Mouse (Mus musculus): ENCODE data around the gene Gm5426. TPM values are rescaled to one million over a fixed set of nuclear protein-coding genes. Genes with fewer than 3 reads are reported as not detected.
"Not testable (repeated sequence)": the region's sequence is repeated elsewhere in the genome, so short reads cannot be mapped to it uniquely, and the experiment has no call there.

Gene Gm5426
- total and polyA plus RNA-seq, 3 experiments: not detected

GRCm38 (mm10) chr10:96129213-96129612, 7.2 kb upstream of the Gm5426 start:
- TF ChIP-seq POLR2A (IDR thresholded peaks at IDR 0.05; ENCODE audit: insufficient read depth, low read depth, low read length) (no peak), CTCF (IDR thresholded peaks at IDR 0.05) (no peak), EP300 (IDR thresholded peaks at IDR 0.05; ENCODE audit: insufficient read depth, low read depth, low read length) (no peak)

GRCm38 (mm10) chr10:96130406-96130805, 6.0 kb upstream of the Gm5426 start:
- no peak overlapping the region for H3K4me3 ChIP-seq
- WGBS: 85% methylated on average over 3 of the region's 3 CpGs
- H3K4me1 ChIP-seq (ENCODE audit: control insufficient read depth, insufficient read depth, low read length): peaks cover 3% of the 10 kb centered on the region
- H3K79me2 ChIP-seq (replicated peaks; ENCODE audit: control insufficient read depth, insufficient read depth, low read length): no peaks in the 10 kb centered on the region
- intact Hi-C loops (cut with DNase I): loop anchor here (2.0 kb wide), 1 partner anchor 82 kb away; no protein-coding TSS in a partner anchor
- H3K9ac ChIP-seq (ENCODE audit: low read depth, low read length): no peak overlapping the region
- H3K27me3 ChIP-seq (ENCODE audit: control insufficient read depth, insufficient read depth, low read length): no peaks in the 10 kb centered on the region
- DNase-seq: no peak
- TF ChIP-seq CTCF (IDR thresholded peaks at IDR 0.05) (no peak), POLR2A (IDR thresholded peaks at IDR 0.05; ENCODE audit: insufficient read depth, low read depth, low read length) (no peak), EP300 (IDR thresholded peaks at IDR 0.05; ENCODE audit: insufficient read depth, low read depth, low read length) (no peak)
- no peaks in the 10 kb centered on the region for H3K36me3 ChIP-seq (ENCODE audit: control insufficient read depth, insufficient read depth, low read length)
- H3K27ac ChIP-seq: no peak overlapping the region

More at GRCm38 (mm10) chr10:96129213-96129612, 7.2 kb upstream of the Gm5426 start:
- H3K79me2 ChIP-seq (replicated peaks; ENCODE audit: control insufficient read depth, insufficient read depth, low read length): no peaks in the 10 kb centered on the region
- H3K27me3 ChIP-seq (ENCODE audit: control insufficient read depth, insufficient read depth, low read length): no peaks in the 10 kb centered on the region
- H3K27ac ChIP-seq: no peak overlapping the region
- H3K36me3 ChIP-seq (ENCODE audit: control insufficient read depth, insufficient read depth, low read length): no peaks in the 10 kb centered on the region
- H3K9ac ChIP-seq (ENCODE audit: low read depth, low read length): no peak overlapping the region
- WGBS: 68% methylated on average over 2 of the region's 2 CpGs
- H3K4me3 ChIP-seq: no peak overlapping the region
- intact Hi-C loops (cut with DNase I): no loop called here
- peaks cover 2% of the 10 kb centered on the region for H3K4me1 ChIP-seq (ENCODE audit: control insufficient read depth, insufficient read depth, low read length)
- no peak for DNase-seq

DNA sequence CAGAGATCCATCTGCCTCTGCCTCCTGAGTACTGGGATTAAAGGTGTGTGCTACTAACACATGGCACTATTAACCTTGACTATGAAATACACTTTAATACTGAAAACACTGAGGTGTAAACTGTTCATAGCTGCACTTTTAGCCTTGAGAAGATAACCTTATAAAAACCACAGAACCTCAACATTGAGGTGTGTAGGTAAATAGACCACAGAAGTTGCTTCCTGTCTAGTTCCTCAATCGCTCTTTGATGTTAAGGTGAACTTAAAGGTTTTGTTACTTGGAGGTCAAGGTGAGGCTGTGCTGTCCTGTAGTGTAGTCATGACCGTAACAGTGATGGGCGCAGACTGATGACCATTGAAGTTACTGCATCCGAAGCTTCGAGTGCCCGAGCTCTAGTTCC, 5.3 kb upstream of the Gm5426 start:
- Histone ChIP-seq H3K27me3 (ENCODE audit: control insufficient read depth, insufficient read depth, low read length) (no peaks in the 10 kb centered on the region), H3K9ac (ENCODE audit: low read depth, low read length) (no peak overlapping the region), H3K27ac (no peak overlapping the region), H3K36me3 (ENCODE audit: control insufficient read depth, insufficient read depth, low read length) (no peaks in the 10 kb centered on the region), H3K4me3 (no peak overlapping the region), H3K79me2 (replicated peaks; ENCODE audit: control insufficient read depth, insufficient read depth, low read length) (no peaks in the 10 kb centered on the region), H3K4me1 (ENCODE audit: control insufficient read depth, insufficient read depth, low read length) (peaks cover 3% of the 10 kb centered on the region)
- no peak for DNase-seq
- intact Hi-C loops (cut with DNase I): loop anchor here (2.0 kb wide), 1 partner anchor 82 kb away; no protein-coding TSS in a partner anchor
- no peak for TF ChIP-seq CTCF (IDR thresholded peaks at IDR 0.05)
- no peak for TF ChIP-seq EP300 (IDR thresholded peaks at IDR 0.05; ENCODE audit: insufficient read depth, low read depth, low read length)
- no peak for TF ChIP-seq POLR2A (IDR thresholded peaks at IDR 0.05; ENCODE audit: insufficient read depth, low read depth, low read length)
- WGBS: 87% methylated on average over 6 of the region's 6 CpGs

DNA sequence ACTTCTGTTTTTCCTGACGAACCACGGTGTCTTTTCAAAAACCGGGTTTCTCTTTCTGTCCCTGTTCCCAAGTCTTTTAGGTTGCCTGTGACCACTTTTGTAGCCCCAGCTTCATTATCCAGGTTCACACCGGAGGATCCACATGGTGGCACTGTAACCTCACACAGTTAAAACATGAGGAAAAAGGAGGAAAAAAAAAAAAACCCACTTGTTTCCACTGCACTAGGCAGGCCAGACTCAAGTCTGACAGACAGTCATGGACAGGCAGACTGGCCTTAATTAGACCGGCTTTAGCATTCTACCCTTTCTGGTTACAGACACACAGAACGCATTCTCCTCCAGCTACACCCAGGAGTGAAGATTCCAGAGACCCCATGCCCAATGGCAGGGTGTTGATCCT, 4.2 kb upstream of the Gm5426 start:
- H3K4me3 ChIP-seq: no peak overlapping the region
- H3K9ac ChIP-seq (ENCODE audit: low read depth, low read length): no peak overlapping the region
- whole genome bisulfite sequencing: 19% methylated on average over 6 of the region's 6 CpGs
- no peaks in the 10 kb centered on the region for H3K79me2 ChIP-seq (replicated peaks; ENCODE audit: control insufficient read depth, insufficient read depth, low read length)
- peak; percentile 41 to 54 for DNase-seq
- no peaks in the 10 kb centered on the region for H3K27me3 ChIP-seq (ENCODE audit: control insufficient read depth, insufficient read depth, low read length)
- peaks cover 3% of the 10 kb centered on the region for H3K4me1 ChIP-seq (ENCODE audit: control insufficient read depth, insufficient read depth, low read length)
- H3K36me3 ChIP-seq (ENCODE audit: control insufficient read depth, insufficient read depth, low read length): no peaks in the 10 kb centered on the region
- no peak overlapping the region for H3K27ac ChIP-seq
- intact Hi-C loops (cut with DNase I): loop anchor here (2.0 kb wide), 2 partner anchors 805 to 1207 kb away; no protein-coding TSS in a partner anchor
- TF ChIP-seq POLR2A (IDR thresholded peaks at IDR 0.05; ENCODE audit: insufficient read depth, low read depth, low read length): no peak
- TF ChIP-seq EP300 (IDR thresholded peaks at IDR 0.05; ENCODE audit: insufficient read depth, low read depth, low read length): no peak
- peak; percentile 79 for TF ChIP-seq CTCF (IDR thresholded peaks at IDR 0.05)

DNA sequence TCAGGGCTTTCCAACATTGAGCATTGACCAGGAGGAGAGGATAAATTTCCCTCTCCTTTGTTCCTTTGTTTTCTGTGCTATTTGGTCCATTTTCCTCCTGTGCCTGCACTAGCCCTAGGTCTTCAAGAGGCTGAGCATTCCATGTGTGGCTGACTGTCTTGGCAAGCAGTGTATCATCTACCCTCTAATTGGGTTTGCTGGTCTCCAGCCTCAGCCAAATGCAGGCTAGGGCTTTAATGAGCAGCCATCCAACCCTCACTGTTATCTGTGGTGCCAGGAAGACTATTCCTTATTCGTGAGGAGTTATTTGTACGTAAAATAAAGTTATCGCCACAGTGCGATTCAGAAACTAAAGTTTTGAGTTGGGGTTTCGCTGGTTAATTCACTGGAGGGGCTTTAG, 2.2 kb downstream of the Gm5426 start:
- Histone ChIP-seq H3K4me1 (ENCODE audit: control insufficient read depth, insufficient read depth, low read length) (0 out of 2 replicates have a peak, but pooled peaks cover 2% of the 10 kb centered on the region), H3K79me2 (replicated peaks; ENCODE audit: control insufficient read depth, insufficient read depth, low read length) (no peaks in the 10 kb centered on the region), H3K27me3 (ENCODE audit: control insufficient read depth, insufficient read depth, low read length) (no peaks in the 10 kb centered on the region), H3K27ac (no peak overlapping the region), H3K9ac (ENCODE audit: low read depth, low read length) (no peak overlapping the region), H3K4me3 (no peak overlapping the region), H3K36me3 (ENCODE audit: control insufficient read depth, insufficient read depth, low read length) (no peaks in the 10 kb centered on the region)
- DNase-seq: no peak
- TF ChIP-seq POLR2A (IDR thresholded peaks at IDR 0.05; ENCODE audit: insufficient read depth, low read depth, low read length): no peak
- TF ChIP-seq EP300 (IDR thresholded peaks at IDR 0.05; ENCODE audit: insufficient read depth, low read depth, low read length): no peak
- no peak for TF ChIP-seq CTCF (IDR thresholded peaks at IDR 0.05)
- intact Hi-C loops (cut with DNase I): no loop called here
- WGBS: 84% methylated on average over 5 of the region's 5 CpGs

DNA sequence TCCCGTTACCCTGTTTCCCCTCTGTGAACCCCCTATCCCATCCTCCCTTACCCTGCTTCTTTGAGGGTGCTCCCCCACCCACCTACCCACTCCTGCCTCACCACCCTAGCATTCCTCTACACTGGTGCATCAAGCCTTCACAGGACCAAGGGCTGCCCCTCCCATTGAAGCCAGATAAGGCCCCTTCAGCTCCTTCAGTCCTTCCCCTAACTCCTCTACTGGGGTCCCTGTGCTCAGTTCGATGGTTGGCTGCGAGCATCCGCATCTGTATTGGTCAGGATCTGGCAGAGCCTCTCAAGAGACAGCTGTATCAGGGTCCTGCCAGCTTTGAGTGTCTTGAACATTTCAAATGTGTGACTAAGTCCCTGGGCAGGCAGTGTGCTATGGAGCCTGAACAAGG, 2.9 kb downstream of the Gm5426 start:
- DNase-seq; H3K27ac ChIP-seq; H3K79me2 ChIP-seq (replicated peaks; ENCODE audit: control insufficient read depth, insufficient read depth, low read length); H3K36me3 ChIP-seq (ENCODE audit: control insufficient read depth, insufficient read depth, low read length); H3K27me3 ChIP-seq (ENCODE audit: control insufficient read depth, insufficient read depth, low read length); H3K4me1 ChIP-seq (ENCODE audit: control insufficient read depth, insufficient read depth, low read length); H3K9ac ChIP-seq (ENCODE audit: low read depth, low read length); intact Hi-C loops (cut with DNase I); H3K4me3 ChIP-seq: not testable (repeated sequence)
- 78% methylated on average over 4 of the region's 4 CpGs for WGBS

Data from heart, adult 2 months (tissue).